Mouse (Mus musculus) ES-Bruce4 (cell line): ENCODE measurements around the gene Rin3. TPM values are rescaled to one million over a fixed set of nuclear protein-coding genes. Genes with fewer than 3 reads are reported as not detected.

Experiments used
- H3K27ac ChIP-seq: 2 replicates; pipeline ENCODE4 v1.5.1; 2012; ENCODE audit warnings: low read length, inconsistent platforms; ENCODE audit not compliant: insufficient read depth
- H3K27me3 ChIP-seq: 2 replicates; pipeline ENCODE4 v1.6.1; 2012; ENCODE audit warnings: mild to moderate bottlenecking, low read length, inconsistent platforms; ENCODE audit not compliant: control insufficient read depth, poor library complexity, insufficient read depth, severe bottlenecking
- H3K36me3 ChIP-seq: 2 replicates; pipeline ENCODE4 v1.6.1; 2012; ENCODE audit warnings: inconsistent platforms, mild to moderate bottlenecking, low read length, moderate library complexity; ENCODE audit not compliant: control insufficient read depth, poor library complexity, insufficient read depth, severe bottlenecking
- H3K4me1 ChIP-seq: one replicate; pipeline ENCODE4 v1.8.1; 2011; ENCODE audit warnings: low read length; ENCODE audit not compliant: control insufficient read depth, insufficient read depth
- H3K4me3 ChIP-seq: 2 replicates; pipeline ENCODE4 v1.5.1; 2011; ENCODE audit warnings: low read depth, mild to moderate bottlenecking, low read length
- H3K9ac ChIP-seq: 2 replicates; pipeline ENCODE4 v1.6.1; 2012; ENCODE audit warnings: low read depth, mild to moderate bottlenecking, inconsistent platforms; ENCODE audit not compliant: poor library complexity, severe bottlenecking
- H3K9me3 ChIP-seq: replicated peaks from 2 replicates; pipeline ENCODE4 v1.6.1; 2012; ENCODE audit warnings: mild to moderate bottlenecking, low read length, inconsistent platforms; ENCODE audit not compliant: control insufficient read depth, poor library complexity, insufficient read depth, severe bottlenecking
- CTCF ChIP-seq: IDR thresholded peaks from one replicate; pipeline ENCODE4 v1.8.1; 2011; ENCODE audit warnings: low read depth, low read length
- EP300 ChIP-seq: IDR thresholded peaks from 2 replicates; pipeline ENCODE4 v1.6.1; 2011; ENCODE audit warnings: low read depth, low read length; ENCODE audit not compliant: insufficient read depth
- POLR2A ChIP-seq: IDR thresholded peaks from one replicate; pipeline ENCODE4 v1.8.1; 2011; ENCODE audit warnings: low read length; ENCODE audit not compliant: insufficient read depth
- polyA plus RNA-seq: library from polyadenylated mRNA; stranded (reverse); fragments of >200 nt; gene quantifications from 2 replicates; pipeline ENCODE4 v1.2.4, GENCODE M21; 2011; ENCODE audit warnings: low read depth; ENCODE audit not compliant: missing spikeins, insufficient read depth, insufficient read length

Gene Rin3
- polyA plus RNA-seq, 1 experiment = 8.7 TPM

DNA sequence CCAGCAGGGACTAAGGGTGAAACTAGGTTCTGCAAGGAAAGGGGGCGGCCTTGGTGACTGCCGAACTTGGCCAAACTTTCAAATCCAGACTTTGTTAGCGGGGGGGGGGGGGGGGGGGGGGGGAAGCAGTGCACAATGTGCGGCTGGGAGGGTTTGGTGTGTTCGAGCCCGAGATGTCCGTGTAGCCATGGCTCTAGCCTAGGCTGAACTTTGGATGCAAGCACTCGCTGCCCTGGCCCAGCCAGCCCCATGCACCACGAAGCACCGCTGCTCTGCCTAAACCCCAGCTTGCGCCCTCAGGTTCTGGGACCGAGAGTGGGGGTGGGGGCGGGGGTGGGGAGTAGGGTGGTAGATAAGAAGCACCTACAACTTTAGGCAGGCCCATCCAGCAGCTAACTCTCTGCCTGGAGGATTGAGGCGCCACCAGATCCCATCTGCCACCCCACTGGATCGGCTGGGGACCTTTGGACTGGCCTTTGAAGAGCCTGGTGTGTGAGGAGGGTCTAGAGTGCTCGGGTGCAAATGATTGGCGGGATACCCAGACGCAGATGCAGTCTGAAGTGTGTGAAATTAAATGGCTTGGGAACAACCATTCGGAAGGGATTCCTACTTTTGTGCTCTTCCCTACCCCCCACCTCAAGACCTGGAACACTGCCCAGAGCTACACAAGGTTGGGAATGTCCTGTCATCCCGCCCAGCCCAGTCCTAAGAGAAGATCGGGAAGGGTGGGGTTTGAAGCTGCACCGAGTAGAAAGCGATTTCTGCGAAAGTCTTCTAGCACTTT, 827 bp downstream of the Rin3 start:
- H3K36me3 ChIP-seq = no peaks in the 10 kb centered on the region
- no peak for TF ChIP-seq EP300
- no peak for TF ChIP-seq CTCF
- TF ChIP-seq POLR2A = no peak
- peaks cover 2% of the 10 kb centered on the region for H3K9me3 ChIP-seq
- no peak overlapping the region for H3K27ac ChIP-seq
- no peaks in the 10 kb centered on the region for H3K4me1 ChIP-seq
- no peaks in the 10 kb centered on the region for H3K27me3 ChIP-seq
- H3K4me3 ChIP-seq = peak overlapping the region; percentile 60
- peak overlapping the region; percentile 77 for H3K9ac ChIP-seq

DNA sequence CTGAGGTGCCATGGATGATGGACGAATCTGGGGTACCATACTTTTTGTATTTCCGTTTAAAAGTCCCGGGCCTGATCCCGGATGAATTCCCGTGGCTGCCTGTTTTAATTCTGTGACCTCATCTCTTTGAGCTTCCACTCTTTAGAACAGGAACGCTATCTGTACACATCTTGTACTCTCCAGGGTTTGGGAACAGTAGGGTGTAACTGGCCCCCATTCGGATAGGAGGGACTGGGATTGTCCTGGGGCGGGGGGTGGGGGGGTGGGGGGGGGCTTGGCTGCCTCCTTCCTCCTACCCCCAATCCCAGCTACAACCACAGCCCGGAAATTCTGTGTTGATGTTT, 1.4 kb downstream of the Rin3 start:
- Histone ChIP-seq H3K4me1 (no peaks in the 10 kb centered on the region), H3K4me3 (no peak overlapping the region), H3K9ac (no peak overlapping the region), H3K27me3 (no peaks in the 10 kb centered on the region), H3K27ac (no peak overlapping the region), H3K9me3 (no peaks in the 10 kb centered on the region; the same call in 1 of the 2 replicates), H3K36me3 (no peaks in the 10 kb centered on the region)
- TF ChIP-seq CTCF (no peak), EP300 (no peak), POLR2A (no peak)

DNA sequence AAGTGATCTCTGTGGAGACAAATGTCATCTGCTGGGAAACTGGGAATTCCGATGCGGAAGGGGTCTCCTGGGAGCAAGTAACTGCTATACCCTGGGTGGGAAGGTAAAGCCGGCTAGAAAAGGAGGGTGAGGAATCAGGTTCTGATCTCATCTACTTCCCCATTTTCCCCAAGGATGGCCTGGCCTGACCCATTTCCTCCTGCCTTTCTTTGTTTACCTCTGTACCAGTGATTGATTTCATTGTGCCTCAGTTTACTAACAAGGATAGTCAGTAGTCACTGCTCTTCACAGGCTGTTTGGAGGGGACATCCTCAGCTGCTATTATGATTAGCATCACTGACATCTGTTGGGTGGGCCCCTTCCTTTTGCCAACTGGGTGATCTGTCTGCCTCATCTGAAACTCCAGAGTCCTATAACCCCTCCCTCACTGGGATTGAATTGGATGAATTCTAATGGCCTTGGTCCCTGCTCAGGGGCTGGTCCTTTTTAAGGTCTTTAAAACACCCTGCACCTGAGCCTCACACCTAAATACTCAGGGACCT, 1.8 kb downstream of the Rin3 start:
- no peak overlapping the region for H3K4me3 ChIP-seq
- H3K27me3 ChIP-seq = no peaks in the 10 kb centered on the region
- H3K36me3 ChIP-seq = no peaks in the 10 kb centered on the region
- H3K9me3 ChIP-seq = no peaks in the 10 kb centered on the region; the same call in 1 of the 2 replicates
- no peak overlapping the region for H3K27ac ChIP-seq
- TF ChIP-seq EP300 (no peak), POLR2A (no peak), CTCF (no peak)
- H3K9ac ChIP-seq = no peak overlapping the region
- no peaks in the 10 kb centered on the region for H3K4me1 ChIP-seq

DNA sequence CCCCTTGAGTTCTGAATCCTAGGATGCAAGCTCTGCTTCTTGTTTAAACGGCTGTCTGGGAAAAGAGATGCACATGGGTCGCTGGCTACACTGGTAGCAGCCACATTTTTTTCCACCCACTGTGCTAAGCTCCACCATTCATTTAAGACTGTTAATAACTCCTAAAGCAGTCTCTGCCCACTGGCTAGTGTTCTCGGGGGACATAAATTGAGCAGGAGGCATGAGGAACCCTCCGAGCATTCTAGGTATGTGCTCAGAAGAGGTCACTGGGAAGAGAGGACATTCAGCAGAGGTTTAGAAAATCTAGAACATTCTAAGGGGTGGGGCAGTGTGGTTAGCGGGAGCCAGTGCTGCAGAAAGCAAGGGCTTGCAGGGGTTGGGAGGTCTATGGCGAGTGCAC, 2.5 kb downstream of the Rin3 start:
- no peaks in the 10 kb centered on the region; the same call in 1 of the 2 replicates for H3K9me3 ChIP-seq
- H3K36me3 ChIP-seq = no peaks in the 10 kb centered on the region
- no peak overlapping the region for H3K27ac ChIP-seq
- no peak for TF ChIP-seq POLR2A
- no peak for TF ChIP-seq CTCF
- no peak for TF ChIP-seq EP300
- no peak overlapping the region for H3K9ac ChIP-seq
- H3K4me3 ChIP-seq = no peak overlapping the region
- H3K27me3 ChIP-seq = no peaks in the 10 kb centered on the region
- no peaks in the 10 kb centered on the region for H3K4me1 ChIP-seq

DNA sequence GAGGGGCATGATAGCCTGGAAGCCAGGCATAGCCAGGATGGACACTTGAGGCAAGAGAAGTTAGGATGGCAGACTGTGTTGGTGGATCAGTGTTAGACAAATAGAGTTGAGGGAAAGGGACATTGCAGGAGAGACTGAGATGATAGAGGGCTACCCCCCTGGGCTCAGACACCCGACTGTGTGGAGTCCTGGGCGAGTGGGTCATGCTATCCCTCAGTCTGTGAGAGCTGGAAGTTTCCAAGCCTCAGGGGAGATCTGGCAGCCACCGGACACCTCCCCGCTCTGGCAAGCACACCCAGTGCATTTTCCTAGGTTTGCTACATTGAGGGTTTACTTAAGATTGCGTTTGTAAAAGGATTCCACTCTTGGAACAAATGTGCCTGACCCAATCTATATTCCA, 2.9 kb downstream of the Rin3 start:
- TF ChIP-seq EP300 (no peak), CTCF (no peak), POLR2A (no peak)
- no peak overlapping the region for H3K9ac ChIP-seq
- no peak overlapping the region for H3K27ac ChIP-seq
- no peaks in the 10 kb centered on the region for H3K4me1 ChIP-seq
- H3K36me3 ChIP-seq = no peaks in the 10 kb centered on the region
- H3K9me3 ChIP-seq = no peaks in the 10 kb centered on the region; the same call in 1 of the 2 replicates
- H3K27me3 ChIP-seq = no peaks in the 10 kb centered on the region
- H3K4me3 ChIP-seq = no peak overlapping the region
